Mouse (Mus musculus) thymus, postnatal 14 days (tissue): ENCODE results near the gene Cep57.

Experiments used
- DNase-seq: peaks from one replicate; pipeline ENCODE4 v3.0.0; 2021

Cep57 gene

GRCm38 (mm10) chr9:13826832-13827405 lies at the start of gene Cep57:
Gene Cep57, minus strand, starts transcription at chr9:13827107.
- peak; percentile 96 for DNase-seq

- no peak for DNase-seq
Observed at GRCm38 (mm10) chr9:13875340-13875739, 48.4 kb upstream of the Cep57 start.

- DNase-seq, result no peak
Observed at GRCm38 (mm10) chr9:13874359-13874758, 47.5 kb upstream of the Cep57 start.

- DNase-seq, result no peak
Observed at GRCm38 (mm10) chr9:13871631-13872030, 44.7 kb upstream of the Cep57 start.

- DNase-seq, result no peak
Observed at GRCm38 (mm10) chr9:13867646-13868045, 40.7 kb upstream of the Cep57 start.

GRCm38 (mm10) chr9:13856777-13857176 lies 29.9 kb upstream of the Cep57 start:
- DNase-seq, result no peak

GRCm38 (mm10) chr9:13856247-13856646 lies 29.3 kb upstream of the Cep57 start:
- no peak for DNase-seq

- DNase-seq, result no peak
Observed at GRCm38 (mm10) chr9:13853876-13854275, 27.0 kb upstream of the Cep57 start.

- DNase-seq, result peak; percentile 37
Observed at GRCm38 (mm10) chr9:13848481-13849480, 21.9 kb upstream of the Cep57 start.

- no peak for DNase-seq
Observed at GRCm38 (mm10) chr9:13847591-13847990, 20.7 kb upstream of the Cep57 start.

GRCm38 (mm10) chr9:13836726-13837125 lies 9.8 kb upstream of the Cep57 start:
- no peak for DNase-seq

- no peak for DNase-seq
Observed at GRCm38 (mm10) chr9:13835256-13835655, 8.3 kb upstream of the Cep57 start.

- no peak for DNase-seq
Observed at GRCm38 (mm10) chr9:13828087-13828441, 1.2 kb upstream of the Cep57 start.

- peak; percentile 99 for DNase-seq
Observed at GRCm38 (mm10) chr9:13827406-13828086, 639 bp upstream of the Cep57 start, which contains the start of gene Fam76b. Gene Fam76b, plus strand, starts transcription at chr9:13827716.

GRCm38 (mm10) chr9:13826391-13826805 lies 509 bp downstream of the Cep57 start:
- DNase-seq, result peak; percentile 76

GRCm38 (mm10) chr9:13825896-13826295 lies 1.0 kb downstream of the Cep57 start:
- DNase-seq, result no peak

- no peak for DNase-seq
Observed at GRCm38 (mm10) chr9:13820774-13821173, 6.1 kb downstream of the Cep57 start.

- DNase-seq, result no peak
Observed at GRCm38 (mm10) chr9:13818369-13818768, 8.5 kb downstream of the Cep57 start.

GRCm38 (mm10) chr9:13809937-13810336 lies 17.0 kb downstream of the Cep57 start:
- no peak for DNase-seq

GRCm38 (mm10) chr9:13807657-13808056 lies 19.2 kb downstream of the Cep57 start:
- no peak for DNase-seq

GRCm38 (mm10) chr9:13806854-13807253 lies 20.1 kb downstream of the Cep57 start:
- DNase-seq, result no peak

GRCm38 (mm10) chr9:13804480-13804879 lies 22.4 kb downstream of the Cep57 start:
- DNase-seq, result no peak

GRCm38 (mm10) chr9:13794756-13795155 lies 32.2 kb downstream of the Cep57 start:
- no peak for DNase-seq

GRCm38 (mm10) chr9:13794302-13794701 lies 32.6 kb downstream of the Cep57 start:
- DNase-seq, result no peak
